Mouse (Mus musculus): ENCODE data around the gene Gab2.

GRCm38 (mm10) chr7:97128949-97129348, 47.6 kb downstream of the Gab2 start:
- no peak for TF ChIP-seq CTCF (IDR thresholded peaks at IDR 0.05; ENCODE audit: borderline replicate concordance, extremely low read depth, insufficient read depth, insufficient read length)
- TF ChIP-seq POLR2A (IDR thresholded peaks at IDR 0.05; ENCODE audit: borderline replicate concordance, extremely low read depth, insufficient read depth, insufficient read length, poor library complexity, severe bottlenecking), result no peak
